Mouse (Mus musculus) skeletal muscle tissue, adult 2 months (tissue): ENCODE data around the gene Pnp2.

ENCODE experiments used
- DNase-seq: peaks from one replicate; pipeline ENCODE4 v3.0.0-alpha.2; 2012; ENCODE audit warnings: low read depth, low spot score

The Pnp2 gene

GRCm38 (mm10) chr14:51007914-51008713 lies 52.3 kb downstream of the Pnp2 start:
- peak; percentile 81 for DNase-seq

- DNase-seq = no peak
Observed at GRCm38 (mm10) chr14:51008781-51009180, 53.0 kb downstream of the Pnp2 start.

- DNase-seq = no peak
Observed at GRCm38 (mm10) chr14:51009572-51009971, 53.8 kb downstream of the Pnp2 start.
